Mouse (Mus musculus) stomach, postnatal 0 days (tissue): ENCODE results near the gene Pycr1.

Source experiments
- CTCF ChIP-seq: IDR thresholded peaks from 2 replicates; pipeline ENCODE4 v1.5.1; 2016; ENCODE audit warnings: antibody characterized with exemption, low read depth, mild to moderate bottlenecking, moderate library complexity
- EP300 ChIP-seq: optimal IDR thresholded peaks from 2 replicates; pipeline ENCODE3; 2016; ENCODE audit warnings: antibody characterized with exemption

GRCm38 (mm10) chr11:120634810-120635209 lies 8.8 kb downstream of the Pycr1 start:
- TF ChIP-seq CTCF, result no peak
- no peak for TF ChIP-seq EP300
